Mouse (Mus musculus) fibroblast of lung, adult 2 months (primary cell): Measurements from ENCODE around the gene H2-Q10.

Experiments used
- DNase-seq: peaks from one replicate; pipeline ENCODE4 v3.0.0-alpha.2; 2011; ENCODE audit warnings: low read depth

H2-Q10 gene

GRCm38 (mm10) chr17:35514756-35515155 is 44.9 kb downstream of the H2-Q10 start:
- DNase-seq = no peak

- no peak for DNase-seq
Measured at GRCm38 (mm10) chr17:35515911-35516640, 46.2 kb downstream of the H2-Q10 start.

GRCm38 (mm10) chr17:35516652-35517500 is 47.0 kb downstream of the H2-Q10 start, which contains the start of the genes Tcf19 and Cchcr1:
Gene Tcf19, minus strand, starts transcription at chr17:35516824.
Gene Cchcr1, plus strand, starts transcription at chr17:35517100.
- DNase-seq = peak; percentile 90

GRCm38 (mm10) chr17:35517526-35517925 is 47.6 kb downstream of the H2-Q10 start:
- no peak for DNase-seq
